Mouse (Mus musculus): ENCODE results near the gene Rasgrp1.

Gene Rasgrp1

DNA sequence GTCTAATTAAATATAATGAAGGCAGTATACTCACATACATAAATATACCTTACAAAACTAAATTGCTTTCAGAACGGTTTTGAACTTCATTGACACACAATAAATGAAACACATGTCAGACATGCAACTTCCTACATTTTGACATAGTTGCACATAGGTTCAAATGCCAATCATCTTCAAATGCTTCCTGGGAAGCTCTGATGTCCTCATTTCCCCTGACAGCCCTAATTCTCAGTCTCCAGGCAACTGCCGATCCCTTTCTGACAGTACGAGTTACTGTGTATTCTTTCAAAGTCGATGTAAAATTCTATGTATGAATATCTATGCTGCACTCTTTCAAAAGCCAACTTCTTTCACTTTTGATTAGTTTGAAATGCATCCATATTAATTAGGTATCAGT lies 100.8 kb downstream of the Rasgrp1 start:
- no peak for DNase-seq

GRCm38 (mm10) chr2:117231257-117231656 lies 111.5 kb downstream of the Rasgrp1 start:
- peak; percentile 79 for DNase-seq

GRCm38 (mm10) chr2:117230261-117230660 lies 112.5 kb downstream of the Rasgrp1 start:
- no peak for DNase-seq

Measured in lung, postnatal 36 days (tissue).